Mouse (Mus musculus) liver, postnatal 0 days (tissue): ENCODE data around the gene Sars. TPM values are rescaled to one million over a fixed set of nuclear protein-coding genes. Genes with fewer than 3 reads are reported as not detected.
A peak's percentile ranks its signal among the peaks of the same experiment; 100 is the strongest.

ENCODE experiments used
- ATAC-seq: fragments of 200-750 bp; cut with Nextera tagmentation; 2 replicates; pipeline ENCODE4 v1.8.0; 2017; ENCODE audit warnings: mild to moderate bottlenecking, moderate library complexity
- DNase-seq: peaks from one replicate; pipeline ENCODE4 v3.0.0-alpha.2; 2016
- H3K27ac ChIP-seq: fragments of 300-500 bp; sonication (generic); 2 replicates; pipeline ENCODE4 v1.5.1; 2014; ENCODE audit warnings: antibody characterized with exemption, moderate library complexity, mild to moderate bottlenecking, low read depth
- H3K27me3 ChIP-seq: fragments of 300-500 bp; sonication (generic); 2 replicates; pipeline ENCODE4 v1.6.1; 2014; ENCODE audit warnings: low read length, control low read depth, mixed read lengths; ENCODE audit not compliant: insufficient read depth
- H3K36me3 ChIP-seq: fragments of 300-500 bp; sonication (generic); replicated peaks from 2 replicates; pipeline ENCODE4 v1.6.1; 2014; ENCODE audit warnings: mild to moderate bottlenecking, control low read depth, low read length, moderate library complexity, mixed read lengths; ENCODE audit not compliant: insufficient read depth
- H3K4me1 ChIP-seq: fragments of 300-500 bp; sonication (generic); 2 replicates; pipeline ENCODE4 v1.6.1; 2014; ENCODE audit warnings: antibody characterized with exemption, mild to moderate bottlenecking, control low read depth; ENCODE audit not compliant: insufficient read depth
- H3K4me2 ChIP-seq: fragments of 300-500 bp; sonication (generic); 2 replicates; pipeline ENCODE4 v1.6.1; 2014; ENCODE audit warnings: low read depth, mild to moderate bottlenecking, low read length, moderate library complexity, mixed read lengths
- H3K4me3 ChIP-seq: fragments of 300-500 bp; sonication (generic); 2 replicates; pipeline ENCODE4 v1.5.1; 2014; ENCODE audit warnings: low read depth, low read length
- H3K9ac ChIP-seq: fragments of 300-500 bp; sonication (generic); replicated peaks from 2 replicates; pipeline ENCODE4 v1.6.1; 2014; ENCODE audit warnings: mild to moderate bottlenecking, moderate library complexity
- H3K9me3 ChIP-seq: fragments of 300-500 bp; sonication (generic); 2 replicates; pipeline ENCODE4 v1.6.1; 2016; ENCODE audit warnings: mild to moderate bottlenecking, control low read depth, low read length, mixed read lengths
- CTCF ChIP-seq: sonication (generic); IDR thresholded peaks from 2 replicates; pipeline ENCODE4 v1.5.1; 2016; ENCODE audit warnings: antibody characterized with exemption, low read depth
- EP300 ChIP-seq: IDR thresholded peaks from 2 replicates; pipeline ENCODE4 v1.6.1; 2016; ENCODE audit warnings: antibody characterized with exemption, low read depth, mild to moderate bottlenecking
- WGBS: fragments of 180-500 bp; shearing (Covaris S2); extraction: QIAGEN DNeasy Blood & Tissue Kit; methylation state at CpG from one replicate; pipeline ENCODE4 v1.1.7; 2014; ENCODE audit not compliant: insufficient replicate concordance; 5-methylcytosine and 5-hydroxymethylcytosine counted together
- polyA plus RNA-seq: library from polyadenylated mRNA; unstranded; fragments of >200 nt; fragmentation: Nextera tagmentation; extraction: Ambion mirVana; gene quantifications from 2 replicates; pipeline ENCODE4 v1.2.1, GENCODE M21; 2015

The Sars gene
- polyA plus RNA-seq, 1 experiment from 2014 or later: 41.7 TPM

DNA sequence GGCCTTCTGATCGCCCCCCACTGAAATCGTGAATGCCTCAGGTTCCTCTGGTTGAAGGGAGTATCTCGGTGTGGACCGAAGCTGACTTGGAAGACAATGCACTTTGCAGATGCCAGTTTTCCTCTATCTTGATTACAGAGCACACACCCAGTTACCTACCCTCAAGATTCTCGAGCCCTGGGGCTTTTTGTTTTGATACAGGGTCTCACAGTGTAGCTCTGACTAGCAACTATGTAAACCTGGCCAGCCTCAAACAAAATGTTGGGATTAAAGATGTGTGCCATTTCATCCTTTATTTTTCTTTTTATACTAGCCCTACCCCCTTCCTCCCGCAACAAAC lies 327 bp upstream of the Sars start:
- WGBS: 14% methylated on average over 6 of the region's 6 CpGs
- no peak for ATAC-seq

DNA sequence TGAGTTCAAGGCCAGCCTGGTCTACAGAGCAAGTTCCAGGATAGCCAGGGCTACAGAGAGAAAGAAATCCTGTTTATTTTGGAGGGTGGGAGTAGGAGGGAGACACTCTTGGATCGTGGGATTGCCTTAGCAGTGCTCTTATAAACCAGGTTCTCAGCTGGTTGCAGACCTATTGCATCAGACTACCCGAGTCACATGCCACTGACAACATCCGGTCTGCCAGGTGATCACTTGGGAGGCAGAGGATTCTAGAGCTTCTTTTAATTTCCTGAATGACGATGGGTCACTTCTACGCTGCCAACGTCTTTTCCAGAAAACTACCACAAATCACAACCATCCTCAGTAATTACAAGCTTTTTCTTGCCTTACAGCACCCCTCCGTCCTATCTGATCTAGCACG lies 980 bp downstream of the Sars start:
- peak; percentile 69 for ATAC-seq
- peak overlapping the region; percentile 74 for H3K9ac ChIP-seq
- H3K9me3 ChIP-seq: no peaks in the 10 kb centered on the region
- peak overlapping the region; percentile 69 for H3K4me3 ChIP-seq
- DNase-seq: peak; percentile 69
- 5% methylated on average over 8 of the region's 8 CpGs for WGBS
- H3K4me1 ChIP-seq: peaks cover 15% of the 10 kb centered on the region
- peak overlapping the region; percentile 68 for H3K27ac ChIP-seq
- H3K27me3 ChIP-seq: no peaks in the 10 kb centered on the region
- peak overlapping the region; percentile 87 for H3K4me2 ChIP-seq
- 0 out of 2 replicates have a peak, but pooled peaks cover under 1% of the 10 kb centered on the region for H3K36me3 ChIP-seq
- TF ChIP-seq EP300 (peak; percentile 56), CTCF (no peak)

More for the DNA sequence above, 327 bp upstream of the Sars start:
- H3K9me3 ChIP-seq: no peaks in the 10 kb centered on the region
- DNase-seq: no peak
- H3K4me1 ChIP-seq: peaks cover 15% of the 10 kb centered on the region
- H3K9ac ChIP-seq: peak overlapping the region; percentile 54
- H3K4me3 ChIP-seq: peak overlapping the region; percentile 69
- no peak for TF ChIP-seq CTCF
- no peak for TF ChIP-seq EP300
- peak overlapping the region; percentile 87 for H3K4me2 ChIP-seq
- H3K27me3 ChIP-seq: no peaks in the 10 kb centered on the region
- no peaks in the 10 kb centered on the region for H3K36me3 ChIP-seq
- peak overlapping the region; percentile 46; the same call in 1 of the 2 replicates for H3K27ac ChIP-seq

DNA sequence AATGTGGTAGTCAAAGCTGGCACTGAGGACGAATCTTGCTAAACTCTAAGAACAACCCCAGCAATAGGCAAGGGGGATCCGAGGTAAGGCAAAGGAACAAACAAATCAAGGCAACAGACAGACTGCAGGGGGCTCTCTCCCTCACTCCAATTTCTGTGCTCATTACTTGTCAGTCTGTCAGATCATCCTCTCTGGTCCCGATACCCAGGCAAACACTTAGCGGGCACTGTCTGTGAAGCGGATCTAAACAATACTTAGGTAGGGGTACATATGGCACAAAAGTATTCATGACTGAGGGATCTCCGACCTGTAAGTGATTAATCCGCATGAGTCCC lies 8.7 kb downstream of the Sars start:
- Histone ChIP-seq H3K27ac (no peak overlapping the region), H3K4me2 (no peak overlapping the region), H3K9me3 (no peaks in the 10 kb centered on the region), H3K27me3 (no peaks in the 10 kb centered on the region), H3K4me3 (no peak overlapping the region), H3K4me1 (no peaks in the 10 kb centered on the region), H3K36me3 (peaks cover 52% of the 10 kb centered on the region), H3K9ac (no peak overlapping the region)
- ATAC-seq (no peak), DNase-seq (no peak)
- TF ChIP-seq CTCF (no peak), EP300 (no peak)
- 78% methylated on average over 7 of the region's 7 CpGs for WGBS

DNA sequence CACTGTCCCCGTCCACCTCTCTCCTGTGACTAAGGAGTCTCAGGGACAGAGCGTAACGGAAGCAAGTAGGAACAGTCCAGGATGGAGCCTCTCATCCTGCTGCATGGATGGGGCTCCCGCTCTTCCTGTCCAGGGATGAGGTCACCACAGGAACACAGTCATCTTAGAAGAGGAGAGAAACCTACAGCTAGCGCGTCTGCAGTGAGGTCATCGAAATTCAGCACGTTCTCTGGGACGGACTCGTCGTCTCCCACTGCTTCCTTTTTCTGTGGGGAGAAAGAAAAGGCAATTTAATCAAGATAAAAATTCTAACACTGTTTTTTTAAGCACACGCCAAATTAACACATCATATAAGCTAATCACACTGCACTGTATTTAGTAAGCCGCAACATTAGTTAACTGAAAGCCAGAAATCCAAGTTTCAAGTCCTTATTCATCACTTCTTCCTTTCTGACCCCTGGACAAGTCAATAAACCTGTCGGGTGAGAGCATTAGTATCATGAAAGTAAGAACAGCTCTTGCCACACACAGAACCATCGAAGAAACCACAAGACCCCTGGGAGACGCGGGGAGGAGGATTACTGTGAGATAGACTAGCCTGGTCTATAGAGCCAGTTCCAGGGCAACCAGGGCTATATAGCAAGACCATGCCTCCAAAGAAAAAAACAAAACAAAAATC lies 9.2 kb downstream of the Sars start:
- no peaks in the 10 kb centered on the region for H3K9me3 ChIP-seq
- H3K36me3 ChIP-seq: peaks cover 53% of the 10 kb centered on the region
- no peaks in the 10 kb centered on the region for H3K27me3 ChIP-seq
- H3K4me3 ChIP-seq: no peak overlapping the region
- H3K27ac ChIP-seq: no peak overlapping the region
- H3K4me1 ChIP-seq: no peaks in the 10 kb centered on the region
- ATAC-seq (peak; percentile 43; the same call in 1 of the 2 replicates), DNase-seq (no peak)
- H3K4me2 ChIP-seq: no peak overlapping the region
- H3K9ac ChIP-seq: no peak overlapping the region
- 82% methylated on average over 17 of the region's 17 CpGs for WGBS
- TF ChIP-seq CTCF (no peak), EP300 (no peak)

- no peak for DNase-seq
- TF ChIP-seq CTCF (no peak), EP300 (no peak)
- Histone ChIP-seq H3K27ac (no peak overlapping the region), H3K4me1 (no peaks in the 10 kb centered on the region), H3K4me3 (no peak overlapping the region), H3K27me3 (no peaks in the 10 kb centered on the region), H3K9me3 (no peaks in the 10 kb centered on the region), H3K9ac (no peak overlapping the region), H3K4me2 (no peak overlapping the region), H3K36me3 (peaks cover 61% of the 10 kb centered on the region)
- no peak for ATAC-seq
- 77% methylated on average over 19 of the region's 19 CpGs for whole genome bisulfite sequencing
Observed at GRCm38 (mm10) chr3:108433881-108434495, 11.0 kb downstream of the Sars start.

GRCm38 (mm10) chr3:108433188-108433880 lies 11.7 kb downstream of the Sars start:
- Histone ChIP-seq H3K4me2 (no peak overlapping the region), H3K4me1 (no peaks in the 10 kb centered on the region), H3K27ac (no peak overlapping the region), H3K36me3 (peaks cover 65% of the 10 kb centered on the region), H3K4me3 (no peak overlapping the region), H3K27me3 (no peaks in the 10 kb centered on the region), H3K9ac (no peak overlapping the region), H3K9me3 (no peaks in the 10 kb centered on the region)
- DNase-seq (no peak), ATAC-seq (no peak)
- TF ChIP-seq EP300: no peak
- TF ChIP-seq CTCF: no peak
- WGBS: 78% methylated on average over 18 of the region's 18 CpGs
